Mouse (Mus musculus): Measurements from ENCODE around the gene Gnl2. TPM values are rescaled to one million over a fixed set of nuclear protein-coding genes. Genes with fewer than 3 reads are reported as not detected.

Gnl2 gene
- total RNA-seq (2022), result 10 to 100 TPM; 40.2 to 71.5 (median 55.5) TPM

DNA sequence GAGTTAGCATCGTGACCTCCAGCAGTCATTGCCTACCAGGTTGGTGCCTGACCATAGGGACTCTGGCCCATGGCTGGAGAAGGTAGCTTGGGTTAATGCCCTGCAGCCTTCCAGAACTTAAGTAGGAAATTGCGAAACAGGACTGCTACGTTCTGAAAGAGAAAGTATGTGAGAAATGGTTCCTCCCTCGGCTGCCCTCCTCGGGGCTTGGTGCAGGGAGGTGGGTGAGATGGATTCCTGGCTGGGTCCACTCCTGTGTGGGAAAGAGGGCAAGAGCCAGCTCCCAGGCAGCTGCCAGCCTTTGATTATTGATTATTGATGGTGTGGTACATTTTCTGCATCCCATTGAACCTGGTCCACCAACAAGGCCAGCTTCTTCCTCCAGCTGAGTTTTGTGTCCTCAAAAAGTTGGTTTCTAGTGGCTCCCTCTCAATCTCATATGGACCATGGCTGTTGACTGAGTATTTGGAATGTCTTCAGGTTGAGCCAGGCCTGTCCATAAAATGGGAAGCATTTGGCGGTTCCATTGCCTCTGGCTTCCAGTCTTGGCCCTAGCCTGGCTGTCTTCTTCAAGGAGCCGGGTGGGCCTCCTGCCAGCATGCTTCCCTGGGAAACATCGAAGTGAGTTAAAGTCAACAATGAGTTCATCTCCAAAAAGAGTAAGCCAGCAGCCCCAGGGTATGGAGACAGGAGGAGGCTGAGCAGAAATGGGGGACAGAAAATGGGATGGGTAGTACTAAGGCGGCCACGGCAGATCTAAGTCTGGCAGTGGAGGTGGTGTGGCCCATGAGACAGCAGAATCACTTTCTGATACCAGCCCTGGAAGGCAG lies at the start of gene Gnl2:
TSS of gene Gnl2 (plus strand) at position 780 of the 830 bp plus-strand sequence.
- DNase-seq, result no peak

DNA sequence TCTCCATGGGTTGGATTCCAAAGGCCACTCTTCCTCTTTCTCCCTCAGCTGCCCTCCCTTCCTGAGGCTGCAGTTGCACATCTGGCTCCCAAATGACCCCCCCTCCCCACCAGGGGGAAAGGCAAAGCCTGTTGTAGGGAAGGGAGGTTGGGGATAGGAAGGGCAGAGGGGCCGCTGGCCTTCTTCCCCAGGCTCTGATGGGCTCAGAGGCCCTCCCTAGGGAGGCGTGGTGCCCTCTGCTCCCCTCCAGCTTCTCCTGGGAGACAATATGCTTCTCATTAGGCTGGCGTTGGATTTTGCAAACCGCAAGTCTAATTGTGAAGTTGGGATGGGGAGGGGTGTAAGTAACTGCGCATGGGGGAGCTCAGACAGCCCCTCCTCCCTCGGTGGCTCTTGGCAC lies 47.7 kb upstream of the Gnl2 start:
- DNase-seq, result no peak

DNA sequence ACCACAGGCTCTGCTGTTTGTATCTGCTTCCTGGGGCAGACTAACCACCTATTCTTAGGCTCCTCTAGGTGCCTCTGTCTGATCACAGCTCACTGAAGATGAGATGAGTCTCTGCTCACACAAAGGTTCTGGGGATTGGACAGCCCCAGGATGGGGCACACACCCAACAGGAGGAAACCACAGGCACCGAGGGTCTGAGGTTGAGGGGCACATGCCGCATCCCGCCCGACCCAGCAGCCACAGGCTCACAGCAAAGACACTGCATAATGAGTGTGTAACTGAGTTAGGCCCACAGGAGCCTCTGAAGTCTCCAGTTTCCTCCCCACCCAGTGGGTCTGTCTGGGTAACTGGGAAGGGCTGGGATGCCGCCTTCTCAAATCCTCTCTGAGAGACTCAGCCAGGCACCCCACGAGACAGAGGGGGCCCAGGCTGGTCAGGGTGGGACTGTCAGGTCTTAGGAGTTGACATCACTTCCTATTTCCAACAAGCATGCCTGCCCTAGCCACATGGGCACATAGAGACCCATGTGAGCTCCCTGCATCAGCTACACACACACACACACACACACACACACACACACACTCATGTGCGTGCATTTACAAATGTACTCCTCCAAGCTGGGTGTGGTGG lies 47.1 kb upstream of the Gnl2 start:
- no peak for DNase-seq

DNA sequence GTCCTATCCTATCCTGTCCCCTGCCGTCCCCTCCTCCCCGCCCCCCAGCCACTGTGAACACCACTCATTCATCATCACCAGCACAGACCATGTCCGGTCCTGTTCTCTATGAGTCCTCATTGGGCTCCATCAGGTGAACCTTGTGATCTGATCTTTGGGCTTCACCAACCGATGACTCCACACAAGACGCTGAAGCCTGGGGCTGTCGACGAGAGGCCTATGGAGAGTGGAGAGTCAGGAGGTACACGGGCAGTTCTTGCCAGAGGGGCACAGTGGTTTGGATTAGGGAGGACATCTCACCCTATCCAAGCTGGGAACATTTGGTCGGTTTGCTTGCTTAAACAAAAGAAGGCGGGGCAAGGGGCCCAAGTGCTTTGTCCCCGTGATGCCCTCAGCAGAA lies 46.2 kb upstream of the Gnl2 start:
- no peak for DNase-seq

DNA sequence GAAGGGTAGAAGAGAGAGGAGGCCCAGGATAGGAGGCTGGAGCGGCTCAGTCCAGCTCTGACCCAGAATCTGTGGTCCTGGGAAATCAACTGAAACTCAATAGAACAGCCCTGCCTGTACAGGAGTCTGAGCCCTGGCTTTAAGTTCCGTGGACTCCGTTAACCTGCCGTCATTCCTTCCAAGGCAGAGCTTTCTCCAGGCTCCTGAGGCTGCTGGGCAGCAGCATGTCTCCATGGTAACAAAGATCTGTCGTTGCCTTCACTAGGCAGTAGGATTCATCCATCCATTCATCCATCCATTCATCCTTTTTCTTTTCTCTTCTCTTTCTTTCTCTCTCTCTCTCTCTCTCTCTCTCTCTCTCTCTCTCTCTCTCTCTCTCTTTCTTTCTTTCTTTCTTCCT lies 45.7 kb upstream of the Gnl2 start:
- DNase-seq, result no peak

DNA sequence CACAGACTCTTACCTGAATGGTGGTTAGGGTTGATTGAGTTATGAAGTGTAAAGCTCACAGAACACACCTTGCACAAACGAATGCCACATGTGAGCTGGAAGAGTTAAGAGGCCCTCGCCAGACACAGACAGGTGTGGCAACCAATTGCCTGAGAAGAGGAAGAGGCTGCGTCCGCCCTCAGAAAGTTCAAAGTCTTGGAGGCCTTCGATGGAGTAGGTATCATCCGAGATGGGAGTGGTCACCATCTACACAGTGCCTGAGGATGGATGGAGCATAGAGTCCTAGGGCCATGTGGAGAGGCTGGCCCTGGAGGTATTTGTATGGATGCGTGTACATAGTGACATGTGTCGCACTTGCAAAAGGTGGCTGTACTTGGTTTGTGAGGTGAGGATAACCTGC lies 45.3 kb upstream of the Gnl2 start:
- DNase-seq, result no peak

DNA sequence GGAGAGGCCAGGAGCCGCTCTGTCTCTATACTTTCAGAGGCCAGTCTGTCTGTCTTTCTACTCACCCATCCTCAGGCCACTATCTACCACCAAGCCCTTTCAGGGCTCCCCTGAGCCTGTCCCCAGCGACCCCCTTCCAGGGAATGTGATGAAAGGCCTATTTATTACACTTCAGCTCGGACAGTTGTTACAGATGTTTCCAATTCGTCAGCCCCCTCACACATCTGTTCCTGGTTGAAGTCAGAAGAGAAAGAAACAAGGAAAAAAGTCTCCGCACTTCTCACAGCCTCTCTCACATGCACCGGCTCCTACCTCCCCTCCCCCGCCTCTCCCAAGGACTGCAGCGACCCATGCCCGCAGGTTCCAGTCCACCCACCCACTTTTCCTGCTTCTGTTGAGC lies 44.1 kb upstream of the Gnl2 start:
- no peak for DNase-seq

DNA sequence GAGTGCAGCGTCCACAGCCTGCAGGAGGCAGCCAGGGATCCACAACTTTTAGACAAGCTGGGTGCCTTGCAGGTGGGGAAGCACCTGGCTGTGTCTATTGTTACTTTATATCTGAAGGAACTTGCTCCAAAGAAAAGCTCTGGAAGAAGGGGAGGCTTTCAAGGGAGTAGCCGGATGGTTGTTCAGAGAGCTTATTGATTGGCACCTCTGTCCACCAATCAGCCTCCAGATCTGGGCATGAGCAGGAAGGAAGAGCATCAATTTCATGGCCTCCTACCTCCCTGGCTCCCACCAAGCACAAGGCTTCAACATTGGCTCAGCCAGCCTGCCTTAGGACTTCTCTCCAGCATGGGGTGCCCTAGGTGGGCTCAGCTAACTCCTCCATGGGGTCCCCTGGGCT lies 43.1 kb upstream of the Gnl2 start:
- DNase-seq, result no peak

DNA sequence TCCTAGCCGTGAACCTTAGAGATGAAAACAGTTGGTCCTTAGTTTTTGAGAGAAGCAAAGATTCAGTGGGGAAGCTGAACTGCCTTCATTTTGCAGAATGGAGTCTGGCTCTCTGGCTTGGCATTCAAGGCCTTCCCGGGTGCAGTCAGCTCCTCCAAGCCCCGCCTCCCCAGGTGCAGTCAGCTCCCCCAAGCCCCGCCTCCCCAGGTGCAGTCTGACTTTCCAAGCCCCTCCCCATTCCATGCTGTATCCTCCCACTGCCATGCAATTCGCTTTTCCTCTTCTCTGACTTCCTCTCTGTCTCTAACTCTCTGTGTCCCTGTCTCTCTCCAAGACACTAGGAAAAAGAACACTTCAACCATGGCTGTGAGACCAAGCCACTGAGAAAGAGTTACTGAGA lies 38.2 kb upstream of the Gnl2 start:
- no peak for DNase-seq

DNA sequence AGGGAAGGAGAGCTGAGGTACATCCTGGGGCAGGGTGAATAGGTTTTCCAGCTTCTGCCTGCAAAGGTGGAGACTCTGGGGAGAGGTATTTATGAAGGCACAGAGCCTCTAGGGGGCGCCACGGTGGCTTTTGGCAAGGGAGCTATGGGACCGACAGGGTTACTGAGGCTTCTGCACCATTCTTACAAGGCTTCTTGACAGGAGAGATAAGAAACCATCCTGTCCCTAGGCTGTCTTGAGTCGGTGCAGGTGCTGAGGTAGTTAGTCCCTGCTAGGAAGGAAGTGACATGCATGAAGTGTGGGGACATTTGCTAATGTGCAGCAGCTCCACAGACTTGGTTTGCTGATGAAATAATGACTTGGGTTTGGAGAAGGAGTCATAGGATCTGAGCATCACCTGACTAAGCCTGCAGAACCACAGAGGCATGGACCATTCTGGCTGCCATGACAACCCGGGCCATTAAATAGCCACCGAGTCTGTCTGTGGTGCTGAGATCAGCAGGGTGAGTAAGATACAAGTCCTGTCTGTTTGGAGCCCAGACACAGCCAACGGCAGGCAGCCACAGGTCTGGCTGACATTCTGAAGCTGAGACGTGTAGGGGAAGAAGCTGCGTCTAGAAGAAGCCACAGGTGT lies 32.4 kb upstream of the Gnl2 start:
- no peak for DNase-seq

DNA sequence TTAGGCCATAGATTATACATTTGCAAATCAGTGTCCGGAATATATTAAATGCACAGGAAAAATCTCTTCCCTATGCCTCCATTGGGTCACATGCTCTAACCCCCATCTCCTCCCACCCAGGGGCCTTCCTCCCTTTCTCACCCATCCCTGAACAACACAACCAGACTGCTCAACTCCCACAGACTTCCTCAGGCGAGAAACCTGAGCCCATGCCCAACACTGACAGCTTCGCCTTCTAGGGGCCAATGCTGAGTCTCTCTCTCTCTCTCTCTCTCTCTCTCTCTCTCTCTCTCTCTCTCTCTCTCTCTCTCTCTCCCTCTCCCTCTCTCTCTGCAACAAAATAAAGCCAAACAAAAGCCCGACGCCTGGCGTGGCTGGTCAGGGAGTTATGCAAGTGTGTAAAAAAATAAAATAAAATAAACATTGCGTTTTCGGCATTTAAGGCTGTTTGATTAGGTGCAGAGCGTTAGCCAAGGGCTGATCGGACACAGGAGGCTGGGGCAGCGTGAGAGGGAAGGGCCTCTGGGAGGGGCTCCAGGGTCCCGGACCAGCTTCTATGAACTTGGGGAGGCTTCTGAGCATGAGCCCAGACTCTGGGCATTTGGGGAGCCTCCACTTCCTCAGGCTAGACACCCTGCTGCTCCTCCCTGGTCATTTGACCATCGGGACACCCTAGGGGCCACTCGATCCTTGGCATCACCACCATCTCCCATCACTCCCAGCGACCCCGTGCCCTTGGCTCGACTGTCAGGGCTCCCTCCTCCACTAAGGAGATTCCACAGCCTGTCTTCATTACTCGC lies 31.3 kb upstream of the Gnl2 start:
- no peak for DNase-seq

DNA sequence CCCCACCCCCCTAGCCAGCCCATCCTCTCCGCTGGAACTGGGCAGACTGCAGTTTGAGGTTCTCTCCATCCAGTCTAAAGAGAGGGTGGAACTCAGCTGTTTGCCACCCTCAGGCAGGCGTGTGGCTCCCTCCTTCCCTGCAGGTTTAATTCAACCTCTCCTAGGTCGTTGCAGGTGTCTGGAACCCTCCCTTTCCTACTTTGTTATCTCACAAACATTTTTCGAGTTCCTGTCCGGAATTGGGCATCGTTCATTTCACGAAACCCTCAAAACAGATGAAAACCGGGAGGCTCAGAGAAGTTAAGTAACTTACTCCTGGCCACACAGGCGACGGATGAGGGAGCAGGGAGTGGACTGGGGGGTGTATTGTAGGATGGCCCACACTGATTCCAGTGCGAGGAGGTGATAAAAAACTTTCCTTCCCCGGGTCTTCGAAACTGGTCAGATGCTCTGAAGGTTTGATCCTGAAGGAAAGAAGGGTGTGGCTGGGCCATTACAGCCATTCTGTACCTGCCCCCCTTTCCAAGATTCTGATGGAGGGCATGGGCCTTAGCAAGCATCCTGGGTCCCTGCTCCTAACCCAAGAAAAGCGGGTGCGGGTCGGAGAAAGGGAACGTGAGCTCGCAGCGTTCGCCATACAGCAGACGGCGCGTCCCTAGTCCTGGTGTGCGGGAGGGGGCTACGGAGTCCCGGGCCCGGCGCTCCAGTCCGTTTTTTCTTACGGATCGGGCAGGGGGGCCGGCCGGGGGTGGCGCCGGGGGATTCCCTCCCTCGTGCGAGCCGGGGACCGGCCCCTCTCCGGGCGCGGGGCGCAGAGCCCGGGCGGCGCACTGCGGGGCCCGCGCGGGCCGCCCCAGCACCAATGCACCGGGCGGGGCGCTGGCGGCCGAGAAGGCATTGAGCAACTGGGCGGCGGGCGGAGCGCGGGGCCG lies 30.4 kb upstream of the Gnl2 start, which contains the start of gene Rspo1:
TSS of gene Rspo1 (plus strand) at position 760 of the 932 bp plus-strand sequence.
- DNase-seq, result no peak

DNA sequence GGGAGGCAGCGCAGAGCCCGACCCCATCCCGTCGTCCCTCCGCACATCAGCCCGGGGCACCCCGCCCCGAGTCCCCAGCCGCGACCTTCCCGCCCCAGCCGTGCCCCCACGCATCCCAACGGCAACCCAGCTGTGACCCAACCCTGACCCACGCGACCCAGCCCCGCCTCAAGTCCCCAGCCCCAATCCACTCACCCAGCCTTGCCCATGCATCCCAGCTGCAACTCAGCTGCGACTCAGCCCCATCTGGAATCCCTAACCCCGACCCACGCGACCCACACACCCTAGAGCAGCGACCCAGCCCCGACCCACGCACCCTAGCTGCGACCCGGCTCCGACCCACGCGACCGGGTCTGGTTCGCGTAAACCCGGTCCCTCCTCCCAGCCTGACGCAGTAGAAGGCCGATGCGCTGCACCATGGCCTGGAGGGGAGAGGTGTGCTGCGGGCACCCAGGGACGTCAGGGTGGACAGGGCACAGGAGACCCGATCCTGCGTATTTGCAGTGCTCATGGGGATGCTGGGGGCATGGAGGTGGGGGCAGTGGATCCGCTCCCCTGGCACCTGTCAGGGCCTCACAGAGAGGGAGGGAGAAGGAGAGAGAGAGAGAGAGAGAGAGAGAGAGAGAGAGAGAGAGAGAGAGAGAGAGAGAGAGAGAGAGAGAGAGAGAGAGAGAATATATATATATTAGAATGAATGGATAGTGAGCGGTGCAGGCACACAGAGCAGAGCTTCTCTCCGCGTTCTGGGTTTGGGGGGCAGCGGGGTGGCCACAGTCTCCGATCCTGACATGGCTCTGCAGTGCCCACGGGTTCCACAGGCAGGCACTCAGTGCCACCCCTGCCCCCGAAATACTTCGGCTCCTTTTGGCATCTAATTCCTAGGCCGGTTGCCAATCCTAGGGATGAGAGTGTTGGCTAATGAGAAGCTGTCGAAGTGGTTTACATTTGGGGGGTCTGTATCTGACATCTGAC lies 29.4 kb upstream of the Gnl2 start:
- no peak for DNase-seq

DNA sequence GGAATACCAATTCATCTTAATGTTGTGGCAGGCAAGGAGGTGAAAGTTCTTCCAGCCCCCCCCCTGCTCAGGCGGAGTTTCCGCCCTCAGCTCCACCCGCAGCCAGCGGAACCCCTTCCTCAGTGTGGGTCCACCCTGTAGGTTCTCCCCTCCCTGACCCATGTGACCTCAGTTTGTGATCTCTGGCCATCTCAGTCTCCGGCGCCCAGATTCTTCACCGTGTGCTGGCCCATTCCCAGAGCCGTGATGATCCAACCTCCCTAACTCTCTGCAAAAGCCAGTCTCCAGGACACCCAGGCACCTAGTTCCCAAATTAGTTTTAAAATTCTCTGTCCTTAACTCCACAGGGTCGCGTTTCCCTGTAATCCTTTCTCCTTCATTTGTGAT lies 28.7 kb upstream of the Gnl2 start:
- DNase-seq, result no peak

DNA sequence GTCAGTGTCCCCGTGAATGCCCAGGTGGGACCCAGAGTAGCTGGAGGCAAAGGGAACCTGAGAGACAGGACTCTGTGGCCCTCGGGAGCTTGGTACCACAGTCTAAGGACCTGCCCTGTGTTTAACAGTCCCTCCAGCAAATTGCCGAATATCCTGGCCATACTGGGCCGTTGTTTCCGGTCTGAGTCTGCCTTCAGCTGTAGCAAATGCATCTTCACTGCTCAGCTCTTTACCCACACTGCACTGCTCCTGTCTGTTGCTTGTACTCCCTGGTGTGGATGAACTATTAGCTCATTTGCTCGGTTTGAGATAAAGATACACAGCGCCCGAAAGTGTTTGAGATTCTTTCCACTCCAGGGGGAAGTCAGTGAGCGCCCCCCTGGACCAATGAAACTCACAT lies 28.0 kb upstream of the Gnl2 start:
- DNase-seq, result no peak

DNA sequence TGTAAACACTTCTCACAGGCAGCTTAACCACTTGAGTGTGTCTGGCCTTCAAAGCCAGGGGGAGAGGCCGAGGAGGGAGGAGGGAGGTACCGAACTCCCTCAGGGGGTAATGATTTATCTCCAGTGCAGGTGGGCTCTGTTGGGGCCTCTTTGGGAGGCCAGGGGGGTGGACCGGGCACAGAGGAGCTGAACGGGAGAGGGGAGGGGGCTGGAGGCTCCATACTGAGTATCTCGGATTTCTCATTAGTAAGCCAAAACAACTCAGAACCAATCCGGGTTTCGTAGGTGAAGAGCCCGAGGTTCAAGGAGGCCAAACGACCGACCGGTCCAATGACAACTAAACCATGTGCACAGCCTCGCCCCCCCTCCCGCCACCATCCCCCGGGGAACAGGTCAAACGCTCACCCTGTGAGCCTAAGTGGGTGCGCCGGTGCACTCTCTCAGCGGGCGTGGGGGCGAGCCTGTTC lies 26.6 kb upstream of the Gnl2 start:
- no peak for DNase-seq

DNA sequence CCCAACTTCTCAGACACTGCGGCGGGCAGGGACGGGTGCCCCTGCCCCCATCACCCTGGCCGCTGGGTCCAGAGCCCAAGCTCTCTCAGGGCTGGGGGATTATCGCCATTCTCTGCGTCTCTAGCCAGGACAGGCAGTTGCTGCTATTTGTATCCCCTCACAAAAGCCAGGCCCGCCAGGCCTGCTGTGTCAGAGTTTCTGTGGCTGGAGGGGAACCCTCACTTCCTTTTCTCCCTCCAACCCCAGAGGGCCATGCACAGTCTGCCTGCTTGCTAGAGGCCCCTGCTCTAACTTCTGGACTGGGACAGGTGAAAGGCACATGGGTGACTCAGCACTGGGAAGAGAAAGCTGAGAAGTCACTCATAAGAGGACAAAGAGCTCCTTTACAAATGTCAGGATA lies 26.1 kb upstream of the Gnl2 start:
- DNase-seq, result no peak

DNA sequence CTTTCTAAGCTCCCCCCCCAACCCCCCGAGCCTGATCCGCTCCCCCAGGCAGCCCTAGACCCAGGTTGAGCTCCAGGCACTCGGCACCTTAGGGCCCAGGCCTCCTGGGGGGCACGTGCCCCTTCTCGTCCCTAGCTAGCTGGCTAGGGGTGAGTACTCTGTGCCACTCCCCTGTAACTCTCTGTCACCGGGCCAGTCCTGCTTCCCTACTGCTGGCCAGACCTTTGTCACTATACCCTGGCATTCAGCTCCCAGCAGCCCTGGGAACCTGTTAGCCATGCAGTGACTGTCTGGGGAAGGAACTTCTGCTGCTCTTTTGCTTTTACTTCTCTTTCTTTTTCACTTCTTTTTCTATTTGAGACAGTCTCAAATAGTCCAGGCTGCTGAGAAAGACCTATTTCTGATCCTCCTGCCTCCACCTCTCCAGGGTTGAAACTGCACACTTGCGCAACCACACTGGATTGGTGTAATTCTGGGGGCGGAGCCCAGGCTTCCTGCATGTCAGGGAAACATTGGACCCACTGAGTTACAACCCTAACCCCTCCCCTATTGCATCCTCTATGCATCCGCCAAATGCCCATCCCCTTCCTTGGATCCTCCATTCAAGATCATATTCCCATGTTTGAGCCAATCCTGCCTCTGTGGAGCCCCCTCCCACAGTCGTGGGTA lies 18.8 kb upstream of the Gnl2 start:
- DNase-seq, result no peak

DNA sequence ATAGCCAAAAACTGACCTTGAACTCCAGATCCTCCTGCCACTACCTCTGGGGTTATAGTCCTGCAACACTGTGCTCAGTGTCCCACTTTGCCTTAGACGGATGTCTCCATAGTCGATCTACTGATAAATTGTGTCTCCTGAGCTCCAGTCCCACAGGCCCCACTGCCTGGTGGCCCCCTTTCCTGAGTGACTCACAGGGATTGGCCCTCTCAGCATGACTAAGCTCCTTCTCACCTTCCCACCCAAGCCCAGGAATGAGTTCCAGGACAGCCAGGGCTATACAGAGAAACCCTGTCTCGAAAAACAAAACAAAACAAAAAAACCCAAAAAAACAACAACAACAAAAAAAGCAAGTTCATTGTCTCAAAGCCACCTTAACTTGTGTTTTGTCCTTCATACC lies 16.8 kb upstream of the Gnl2 start:
- DNase-seq, result no peak

DNA sequence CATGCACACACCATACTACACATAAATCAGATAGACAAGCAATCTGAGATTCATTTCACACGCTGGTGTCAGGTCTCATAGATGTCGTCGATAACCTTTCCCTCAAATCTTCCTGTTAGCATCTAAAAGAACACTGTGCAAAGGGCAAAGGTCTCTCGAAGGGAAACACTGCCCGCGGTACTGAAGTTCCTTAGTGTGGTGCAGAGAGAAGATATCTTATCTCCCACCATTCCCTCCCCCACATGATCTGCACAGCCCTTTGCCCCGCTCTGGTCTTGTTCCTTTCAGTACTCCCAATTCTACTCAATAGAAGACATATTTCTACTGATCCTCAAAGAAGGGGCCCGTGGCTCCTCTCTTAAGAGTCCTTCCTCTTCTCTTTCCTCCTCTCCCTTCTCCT lies 13.4 kb upstream of the Gnl2 start:
- no peak for DNase-seq
